Mouse (Mus musculus) kidney, postnatal 0 days (tissue): ENCODE data around the gene Pum1. TPM values are rescaled to one million over a fixed set of nuclear protein-coding genes. Genes with fewer than 3 reads are reported as not detected.

Source experiments
- ATAC-seq: fragments of 200-750 bp; cut with Nextera tagmentation; replicated peaks from 2 replicates; pipeline ENCODE4 v1.8.0; 2017; ENCODE audit warnings: low read depth, moderate number of reproducible peaks, moderate TSS enrichment, moderate library complexity; ENCODE audit not compliant: low FRiP score
- DNase-seq: peaks from one replicate; pipeline ENCODE4 v3.0.0-alpha.2; 2016; ENCODE audit warnings: low spot score
- H3K27ac ChIP-seq: fragments of 300-500 bp; sonication (generic); 2 replicates; pipeline ENCODE4 v1.5.1; 2014; ENCODE audit warnings: mild to moderate bottlenecking
- H3K27me3 ChIP-seq: fragments of 300-500 bp; sonication (generic); 2 replicates; pipeline ENCODE4 v1.6.1; 2014; ENCODE audit warnings: low read length, mixed read lengths; ENCODE audit not compliant: insufficient read depth
- H3K36me3 ChIP-seq: fragments of 300-500 bp; sonication (generic); 2 replicates; pipeline ENCODE4 v1.6.1; 2014; ENCODE audit warnings: low read length, mixed read lengths; ENCODE audit not compliant: insufficient read depth
- H3K4me1 ChIP-seq: fragments of 300-500 bp; sonication (generic); replicated peaks from 2 replicates; pipeline ENCODE4 v1.6.1; 2014; ENCODE audit warnings: antibody characterized with exemption, low read length, mixed read lengths; ENCODE audit not compliant: insufficient read depth
- H3K4me2 ChIP-seq: fragments of 300-500 bp; sonication (generic); 2 replicates; pipeline ENCODE4 v1.6.1; 2014; ENCODE audit warnings: mild to moderate bottlenecking, low read length, moderate library complexity, mixed read lengths
- H3K4me3 ChIP-seq: fragments of 300-500 bp; sonication (generic); replicated peaks from 2 replicates; pipeline ENCODE4 v1.5.1; 2014; ENCODE audit warnings: low read depth, low read length
- H3K9ac ChIP-seq: fragments of 300-500 bp; sonication (generic); 2 replicates; pipeline ENCODE4 v1.6.1; 2014; ENCODE audit warnings: low read depth, low read length
- H3K9me3 ChIP-seq: fragments of 300-500 bp; sonication (generic); replicated peaks from 2 replicates; pipeline ENCODE4 v1.6.1; 2016; ENCODE audit warnings: low read length, inconsistent platforms, mixed read lengths
- CTCF ChIP-seq: IDR thresholded peaks from 2 replicates; pipeline ENCODE4 v1.5.1; 2016; ENCODE audit warnings: antibody characterized with exemption, low read depth, mild to moderate bottlenecking, moderate library complexity
- WGBS: fragments of 180-500 bp; shearing (Covaris S2); extraction: QIAGEN DNeasy Blood & Tissue Kit; methylation state at CpG from one replicate; pipeline ENCODE4 v1.1.7; 2014; 5-methylcytosine and 5-hydroxymethylcytosine counted together
- polyA plus RNA-seq: library from polyadenylated mRNA; unstranded; fragments of >200 nt; fragmentation: Nextera tagmentation; extraction: Ambion mirVana; gene quantifications from 2 replicates; pipeline ENCODE4 v1.2.1, GENCODE M21; 2015

Pum1 gene
- polyA plus RNA-seq, 1 experiment from 2014 or later: 56.7 TPM

- Histone ChIP-seq H3K9me3 (no peaks in the 10 kb centered on the region), H3K36me3 (no peaks in the 10 kb centered on the region), H3K4me2 (no peak overlapping the region), H3K4me1 (peaks cover 4% of the 10 kb centered on the region; the same call in 1 of the 2 replicates), H3K9ac (no peak overlapping the region), H3K27me3 (no peaks in the 10 kb centered on the region), H3K4me3 (no peak overlapping the region), H3K27ac (no peak overlapping the region)
- WGBS: 53% methylated on average over 5 of the region's 5 CpGs
- DNase-seq (peak; percentile 44), ATAC-seq (no peak)
- TF ChIP-seq CTCF: no peak
These were observed 124.4 kb downstream of the Pum1 start for GRCm38 (mm10) chr4:130787530-130787929.

- TF ChIP-seq CTCF: peak; percentile 97
- 8% methylated on average over 6 of the region's 6 CpGs for WGBS
- no peaks in the 10 kb centered on the region for H3K9me3 ChIP-seq
- no peaks in the 10 kb centered on the region for H3K36me3 ChIP-seq
- peak; percentile 90 for DNase-seq
- H3K27me3 ChIP-seq: no peaks in the 10 kb centered on the region
- H3K9ac ChIP-seq: no peak overlapping the region
- no peak overlapping the region for H3K27ac ChIP-seq
- no peak overlapping the region for H3K4me3 ChIP-seq
- peaks cover 11% of the 10 kb centered on the region for H3K4me1 ChIP-seq
- no peak overlapping the region for H3K4me2 ChIP-seq
- no peak; the same call in 1 of the 2 replicates for ATAC-seq
These were observed 127.1 kb downstream of the Pum1 start for GRCm38 (mm10) chr4:130790180-130790579.

- peaks cover 11% of the 10 kb centered on the region for H3K4me1 ChIP-seq
- 12% methylated on average over 14 of the region's 19 CpGs for WGBS
These were observed 128.8 kb downstream of the Pum1 start for GRCm38 (mm10) chr4:130791811-130792375.

GRCm38 (mm10) chr4:130792376-130793179 lies 129.5 kb downstream of the Pum1 start, which contains the start of gene Sdc3:
Sdc3 (plus strand) TSS chr4:130792537.
- H3K36me3 ChIP-seq: no peaks in the 10 kb centered on the region
- H3K4me2 ChIP-seq: peak within 1 kb of the TSS; percentile 96
- peak within 1 kb of the TSS; percentile 79 for H3K9ac ChIP-seq
- H3K4me1 ChIP-seq: peaks cover 16% of the 10 kb centered on the region
- peak; percentile 34 for ATAC-seq
- no peaks in the 10 kb centered on the region for H3K9me3 ChIP-seq
- no peak within 1 kb of the TSS for H3K27ac ChIP-seq
- 2% methylated on average over 36 of the region's 99 CpGs for WGBS
- no peak for TF ChIP-seq CTCF
- H3K4me3 ChIP-seq: peak within 1 kb of the TSS; percentile 78
- DNase-seq: peak; percentile 43
- H3K27me3 ChIP-seq: no peaks in the 10 kb centered on the region

More at GRCm38 (mm10) chr4:130791811-130792375, 128.8 kb downstream of the Pum1 start:
- no peaks in the 10 kb centered on the region for H3K9me3 ChIP-seq
- ATAC-seq (no peak), DNase-seq (no peak)
- H3K9ac ChIP-seq: peak overlapping the region; percentile 79
- peak overlapping the region; percentile 78 for H3K4me3 ChIP-seq
- H3K27ac ChIP-seq: no peak overlapping the region
- no peaks in the 10 kb centered on the region for H3K27me3 ChIP-seq
- H3K4me2 ChIP-seq: peak overlapping the region; percentile 96
- TF ChIP-seq CTCF: no peak
- H3K36me3 ChIP-seq: no peaks in the 10 kb centered on the region

GRCm38 (mm10) chr4:130793180-130793501 lies 130.0 kb downstream of the Pum1 start:
- 21% methylated on average over 7 of the region's 7 CpGs for WGBS
- Histone ChIP-seq H3K9me3 (no peaks in the 10 kb centered on the region), H3K4me3 (peak overlapping the region; percentile 78), H3K4me2 (peak overlapping the region; percentile 96), H3K4me1 (peaks cover 20% of the 10 kb centered on the region), H3K27me3 (no peaks in the 10 kb centered on the region), H3K9ac (peak overlapping the region; percentile 79), H3K36me3 (no peaks in the 10 kb centered on the region), H3K27ac (no peak overlapping the region)
- no peak for DNase-seq
- ATAC-seq: no peak; the same call in 1 of the 2 replicates
- no peak for TF ChIP-seq CTCF

- Histone ChIP-seq H3K4me2 (no peak overlapping the region), H3K27me3 (no peaks in the 10 kb centered on the region), H3K36me3 (no peaks in the 10 kb centered on the region), H3K4me3 (no peak overlapping the region), H3K4me1 (peaks cover 30% of the 10 kb centered on the region), H3K27ac (no peak overlapping the region), H3K9ac (no peak overlapping the region), H3K9me3 (no peaks in the 10 kb centered on the region)
- ATAC-seq (no peak), DNase-seq (no peak)
- 32% methylated on average over 4 of the region's 4 CpGs for WGBS
- no peak for TF ChIP-seq CTCF
These were observed 131.7 kb downstream of the Pum1 start for GRCm38 (mm10) chr4:130794771-130795170.
